Mouse (Mus musculus) retina, postnatal 1 day (tissue): Measurements from ENCODE around the gene Tbce.
A peak's percentile ranks its signal among the peaks of the same experiment; 100 is the strongest.
"Not testable (repeated sequence)": the region's sequence is repeated elsewhere in the genome, so short reads cannot be mapped to it uniquely, and the experiment has no call there.

Source experiments
- DNase-seq: peaks from one replicate; pipeline ENCODE4 v3.0.0-alpha.2; 2012

Tbce gene

GRCm38 (mm10) chr13:14039292-14039965 is at the start of gene Tbce:
Tbce (minus strand) TSS chr13:14039638.
- peak; percentile 95 for DNase-seq

GRCm38 (mm10) chr13:14088669-14089068 is 49.2 kb upstream of the Tbce start:
- DNase-seq = no peak

DNA sequence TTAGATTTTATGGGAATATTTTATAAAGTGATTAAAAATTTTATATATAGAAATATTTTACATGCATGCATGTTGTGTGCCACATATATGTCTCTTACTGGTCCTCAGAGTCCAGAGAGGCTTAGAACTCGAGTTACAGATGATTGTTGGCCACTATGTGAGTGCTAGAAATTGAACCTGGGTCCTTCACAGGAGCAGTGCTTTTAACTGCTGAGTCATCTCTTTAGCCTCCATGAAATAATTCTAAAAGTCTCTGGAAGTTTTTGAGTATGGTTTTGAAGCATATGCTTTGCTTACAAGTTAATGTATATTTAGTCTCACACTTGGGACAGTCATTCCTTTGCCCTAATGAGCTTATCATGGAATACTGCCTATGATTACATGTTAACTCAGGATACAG is 35.9 kb upstream of the Tbce start:
- no peak for DNase-seq

DNA sequence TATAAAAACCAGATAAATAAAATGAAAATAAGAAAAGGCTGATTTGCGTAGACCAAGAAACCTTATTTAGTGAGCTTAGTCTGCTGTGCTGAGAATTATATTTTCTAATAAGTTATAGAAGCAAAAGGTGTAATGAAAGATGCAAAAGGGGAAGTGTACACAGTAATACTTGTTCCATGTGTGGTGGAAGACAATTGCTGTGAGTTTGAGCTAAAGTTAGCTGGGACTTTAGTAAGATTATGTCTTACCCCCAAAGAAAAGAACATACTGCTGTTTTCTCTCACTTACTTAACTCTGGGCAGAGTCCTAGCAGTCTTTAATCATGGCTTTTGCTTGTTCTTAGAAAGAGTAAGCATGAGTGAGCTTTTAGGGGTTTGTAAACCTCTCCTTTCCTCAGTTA is 34.9 kb upstream of the Tbce start:
- no peak for DNase-seq

GRCm38 (mm10) chr13:14069291-14069690 is 29.9 kb upstream of the Tbce start:
- DNase-seq = no peak

DNA sequence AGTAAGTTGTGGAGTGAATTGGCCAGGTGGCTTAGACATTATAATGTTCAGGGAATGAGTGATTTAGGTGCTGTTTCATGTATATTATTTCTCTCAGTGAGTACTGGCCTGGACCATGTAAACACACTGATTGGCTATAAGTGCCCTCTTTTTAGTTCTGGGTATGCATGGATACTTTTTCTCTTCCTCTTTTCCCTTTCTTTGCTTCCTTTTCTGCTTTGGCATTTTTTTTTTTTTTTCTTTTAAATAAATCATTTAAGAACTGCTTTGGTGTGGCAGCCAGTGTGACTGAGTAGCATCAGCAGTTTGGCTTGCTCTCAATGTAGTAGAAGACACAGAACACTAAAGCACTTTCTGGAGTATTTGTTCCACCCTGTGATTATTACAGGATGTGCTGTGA is 28.6 kb upstream of the Tbce start:
- DNase-seq = no peak

DNA sequence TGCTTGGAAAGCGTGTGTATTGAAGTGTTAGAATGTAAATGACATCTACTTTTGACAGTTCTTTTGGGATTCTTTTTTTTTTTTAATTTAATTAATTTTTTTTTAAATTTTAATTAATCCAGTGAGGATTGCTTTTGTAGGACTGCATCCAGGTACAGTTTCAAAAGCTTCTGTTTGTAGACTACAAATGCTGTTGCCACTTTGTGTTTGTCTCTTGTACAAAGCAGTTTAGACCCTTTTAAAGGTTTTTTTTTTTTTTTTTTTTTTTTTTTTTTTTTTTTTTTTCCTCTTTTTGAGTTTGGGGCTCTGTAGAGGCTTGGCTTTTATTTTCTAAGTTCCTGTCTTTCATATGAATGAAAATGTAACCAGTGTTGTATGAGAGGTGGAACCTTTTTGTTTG is 26.3 kb upstream of the Tbce start:
- DNase-seq = no peak

- DNase-seq = no peak
Measured at GRCm38 (mm10) chr13:14065028-14065380, 25.6 kb upstream of the Tbce start.

- peak; percentile 52 for DNase-seq
Measured at GRCm38 (mm10) chr13:14064341-14065027, 25.0 kb upstream of the Tbce start.

GRCm38 (mm10) chr13:14063942-14064271 is 24.5 kb upstream of the Tbce start:
- DNase-seq = no peak

DNA sequence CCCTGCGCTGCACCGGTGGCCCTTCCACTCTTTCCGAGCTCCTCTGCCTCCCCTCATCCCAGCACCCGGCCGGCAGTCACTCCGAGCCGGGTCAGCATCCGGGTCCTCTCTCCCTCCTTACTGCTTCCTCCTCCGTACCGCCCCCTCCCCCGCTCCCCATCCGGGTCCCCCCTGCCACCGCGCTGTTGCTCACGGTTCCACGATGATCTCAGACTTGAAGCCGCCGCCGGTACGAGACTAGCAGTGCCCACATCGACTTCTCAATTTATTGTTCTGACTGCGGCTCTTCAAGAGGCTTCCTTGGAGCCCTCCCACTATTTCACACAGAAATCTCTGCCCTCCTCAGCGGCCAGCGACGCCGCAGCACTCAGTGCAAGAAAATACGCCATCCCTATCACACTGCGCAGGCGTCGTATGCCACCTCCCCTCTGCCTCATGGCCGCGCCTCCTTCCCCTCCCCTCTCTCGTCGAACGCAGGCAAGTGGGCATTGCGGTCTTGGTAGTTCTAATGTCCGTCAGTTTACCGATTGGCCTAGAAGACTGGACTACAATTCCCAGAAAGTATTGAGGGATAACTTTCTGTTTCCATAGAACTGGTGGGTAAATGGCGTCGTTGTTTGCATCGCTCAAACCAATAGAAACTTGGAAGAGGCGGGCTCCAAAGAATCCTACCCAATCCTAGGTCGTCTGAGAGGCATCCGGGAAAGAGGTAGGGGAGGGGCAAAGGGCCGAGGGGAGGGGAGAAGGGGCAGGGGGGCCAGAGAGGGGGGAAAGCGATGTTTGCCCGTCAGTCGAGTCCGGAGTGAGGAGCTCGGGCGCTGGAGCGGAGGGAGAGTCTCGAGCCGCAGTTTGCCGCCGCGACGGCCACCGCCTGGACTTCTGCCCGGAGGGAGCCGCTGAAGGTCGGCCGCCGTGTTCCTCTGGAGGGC is 23.8 kb upstream of the Tbce start, which contains the start of the genes Arid4b and Ggps1:
Gene Arid4b (plus strand): TSS at position 220 of the 929 bp plus-strand sequence.
Gene Ggps1 (minus strand): TSS at position 476 of the 929 bp plus-strand sequence.
- DNase-seq = peak; percentile 100

GRCm38 (mm10) chr13:14062209-14063012 is 23.0 kb upstream of the Tbce start:
- no peak for DNase-seq

GRCm38 (mm10) chr13:14059582-14059981 is 20.1 kb upstream of the Tbce start:
- no peak for DNase-seq

- no peak for DNase-seq
Measured at GRCm38 (mm10) chr13:14056801-14057200, 17.4 kb upstream of the Tbce start.

DNA sequence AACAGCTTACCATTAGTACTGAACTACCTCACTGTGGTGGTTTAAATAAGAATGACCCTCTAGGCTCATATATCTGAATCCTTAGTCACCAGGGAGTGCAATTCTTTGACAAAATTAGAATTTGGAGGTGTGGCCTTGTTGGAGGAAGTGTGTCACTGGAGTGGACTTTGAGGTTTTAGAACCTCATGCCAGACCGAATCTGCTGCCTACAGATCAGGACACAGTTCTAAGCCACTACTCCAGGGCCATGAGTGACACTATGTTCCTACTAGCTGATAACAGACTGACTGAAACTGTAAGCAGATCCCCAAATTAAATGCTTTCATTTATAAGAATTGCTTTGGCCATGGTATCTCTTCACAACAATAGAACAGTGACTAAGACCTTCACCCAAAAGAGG is 10.4 kb upstream of the Tbce start:
- DNase-seq = no peak

DNA sequence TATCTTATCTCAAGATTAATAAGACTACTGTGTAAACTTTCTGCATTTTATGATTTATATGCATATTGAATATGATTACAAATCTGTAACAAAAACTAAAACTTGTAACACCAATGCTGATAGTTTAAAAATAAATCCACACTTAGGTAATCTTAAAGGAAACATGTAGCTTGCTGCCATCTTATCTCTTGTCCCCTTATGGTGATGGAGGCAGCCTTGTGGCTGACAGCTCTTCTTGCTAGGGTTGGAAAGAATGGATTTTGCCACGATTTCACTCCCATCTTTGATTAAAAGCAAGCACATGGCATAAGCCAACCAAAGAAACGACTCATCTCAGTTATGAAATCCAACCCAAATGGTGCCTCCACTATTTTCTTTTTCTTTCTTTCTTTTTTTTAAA is 5.1 kb upstream of the Tbce start:
- DNase-seq = no peak

DNA sequence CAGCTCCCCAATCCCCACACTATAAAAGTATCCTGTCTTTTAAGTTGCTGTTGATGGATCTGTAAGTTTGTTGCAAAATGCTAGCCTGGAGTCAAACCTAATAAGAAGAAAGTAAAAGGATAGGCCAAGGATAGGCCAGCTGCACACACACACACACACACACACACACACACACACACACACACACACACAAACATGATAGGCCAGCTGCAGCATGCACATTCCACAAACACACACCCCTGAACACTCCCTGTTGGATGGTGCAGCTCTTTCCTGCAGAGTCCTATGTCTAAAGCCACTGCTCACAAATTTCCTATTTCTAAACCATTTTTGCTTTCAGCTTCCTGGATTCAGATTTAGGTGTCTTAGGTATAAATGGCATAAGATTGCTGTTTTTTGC is 4.4 kb upstream of the Tbce start:
- DNase-seq = no peak

DNA sequence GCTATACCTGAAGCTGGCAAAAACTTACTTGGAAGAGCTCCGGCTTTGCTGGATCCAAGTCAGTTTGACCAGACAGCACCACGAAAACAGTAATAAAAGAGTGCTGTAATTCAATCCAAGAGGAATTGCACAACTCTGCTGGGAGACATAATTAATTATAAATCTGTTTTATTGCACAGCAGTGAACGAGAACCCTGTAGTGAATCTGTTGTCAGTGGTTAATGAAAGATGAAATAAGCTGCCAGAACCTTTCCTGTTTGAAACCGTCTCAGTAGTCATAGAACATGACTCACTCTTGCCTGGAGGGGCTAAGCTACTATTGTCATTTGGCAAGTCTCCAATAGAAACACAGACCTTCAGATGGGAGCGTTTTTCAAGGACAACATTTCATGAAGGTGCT is 748 bp upstream of the Tbce start:
- peak; percentile 14 for DNase-seq

DNA sequence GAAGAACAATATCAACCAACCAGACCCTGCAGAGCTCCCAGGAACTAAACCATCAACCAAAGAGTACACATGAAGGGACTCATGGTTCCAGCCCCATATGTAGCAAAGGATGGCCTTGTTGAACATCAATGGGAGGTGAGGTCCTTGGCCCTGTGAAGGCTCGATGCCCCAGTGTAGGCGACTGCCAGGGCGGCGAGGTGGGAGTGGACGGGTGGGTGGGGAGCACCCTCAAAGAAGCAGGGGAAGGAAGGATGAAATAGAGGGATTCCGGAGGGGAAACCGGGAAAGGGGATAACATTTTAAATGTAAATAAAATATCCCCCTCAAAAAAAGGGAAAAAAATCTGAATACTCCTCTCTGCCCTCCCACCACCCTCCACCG is 537 bp downstream of the Tbce start:
- no peak for DNase-seq

DNA sequence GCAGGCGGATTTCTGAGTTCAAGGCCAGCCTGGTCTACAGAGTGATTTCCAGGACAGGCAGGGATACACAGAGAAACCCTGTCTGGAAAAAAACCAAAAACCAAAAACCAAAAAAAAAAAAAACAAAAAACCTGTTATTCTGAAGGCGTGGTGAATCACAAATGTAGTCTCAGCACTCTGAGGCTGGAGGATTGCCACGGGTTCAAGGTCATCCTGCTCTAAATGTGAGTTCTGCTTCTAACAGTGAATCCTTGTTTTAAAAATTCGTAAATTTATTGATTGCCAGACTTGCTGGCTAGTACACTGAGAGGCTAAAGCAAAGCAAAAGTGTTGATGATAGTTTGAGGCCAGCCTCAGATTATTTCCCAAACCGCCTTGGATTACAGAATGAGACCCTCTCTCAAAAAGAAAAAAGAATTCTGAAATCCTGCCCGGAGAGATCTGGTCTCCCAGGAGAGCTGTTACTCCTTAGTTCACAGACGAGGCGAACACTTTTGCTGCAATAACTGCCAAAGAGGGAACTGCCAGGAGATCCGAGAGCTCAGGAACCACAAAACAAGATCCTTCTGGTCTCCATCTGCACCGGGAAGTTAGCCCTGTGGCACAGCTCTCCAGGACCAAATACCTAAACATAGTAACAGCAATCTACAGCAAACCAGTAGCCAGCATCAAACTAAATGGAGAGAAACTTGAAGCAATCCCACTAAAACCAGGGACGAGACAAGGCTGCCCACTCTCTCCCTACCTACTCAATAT is 3.4 kb downstream of the Tbce start:
- DNase-seq = no peak

DNA sequence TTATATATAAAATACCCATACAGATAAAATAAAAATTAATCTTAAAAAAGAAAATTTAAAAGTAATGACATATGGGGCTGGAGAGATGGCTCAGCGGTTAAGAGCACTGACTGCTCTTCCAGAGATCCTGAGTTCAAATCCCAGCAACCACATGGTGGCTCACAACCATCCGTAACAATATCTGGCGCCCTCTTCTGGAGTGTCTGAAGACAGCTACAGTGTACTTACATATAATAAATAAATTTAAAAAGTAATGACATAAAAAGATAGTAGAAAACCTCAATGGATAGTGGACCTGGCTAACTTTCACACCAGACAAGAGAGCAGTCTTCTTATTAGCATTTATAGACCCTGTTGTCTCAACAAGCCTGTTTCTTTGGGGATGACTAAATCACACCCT is 4.1 kb downstream of the Tbce start:
- not testable (repeated sequence) for DNase-seq

DNA sequence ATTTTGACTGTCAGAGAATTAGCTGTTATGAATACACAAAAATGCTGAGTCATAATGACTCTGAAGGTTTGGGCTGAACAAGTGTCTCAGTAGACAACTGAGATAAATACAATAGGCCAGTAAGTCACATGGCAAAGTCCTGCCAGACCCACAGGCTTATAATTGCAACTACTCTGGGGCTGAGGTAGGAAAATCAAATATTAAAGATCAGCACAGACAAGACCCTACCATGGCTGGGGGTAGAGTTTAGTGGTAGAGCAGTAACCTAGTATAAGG is 5.4 kb downstream of the Tbce start:
- DNase-seq = no peak
